ENCODE assay signal across 25 mouse cellular contexts in genomic region chr13:76597005-76597404, GRCm38 (mm10).
"Had no signal": no experiment of that assay in that cellular context is flagged by ENCODE, and none has a peak within 500 bp of the region (broad histone marks: within the 10 kb centered on the region; RNA-seq: fewer than 3 reads in every experiment).

No protein-coding gene starts in this region.

- H3K4me2 ChIP-seq: kidney, embryonic 15.5 days; limb, embryonic 13.5 days; liver, embryonic 12.5 days; liver, embryonic 15.5 days; lung, embryonic 15.5 days; midbrain, embryonic 13.5 days had no signal

- H3K36me3 ChIP-seq: kidney, embryonic 15.5 days; limb, embryonic 10.5 days; limb, embryonic 13.5 days; liver, embryonic 12.5 days; liver, embryonic 15.5 days; lung, embryonic 15.5 days; midbrain, embryonic 10.5 days; midbrain, embryonic 13.5 days had no signal

- H3K27ac ChIP-seq: kidney, embryonic 15.5 days; limb, embryonic 10.5 days; limb, embryonic 13.5 days; liver, embryonic 12.5 days; liver, embryonic 15.5 days; lung, embryonic 15.5 days; midbrain, embryonic 10.5 days; midbrain, embryonic 13.5 days; stomach, postnatal 0 days had no signal

- DNase-seq: kidney, adult 11 months; kidney, adult 8-10 months; kidney, postnatal 14 days; kidney, postnatal 4 days; liver; lung, adult 18-20 months; lung, postnatal 10 days; lung, postnatal 36 days; right cerebral cortex, adult 18-20 months; right cerebral cortex, postnatal 14 days; right cerebral cortex, postnatal 4 days; thymus, adult 2 months; thymus, postnatal 14 days; thymus, postnatal 4 days had no signal

- H3K4me3 ChIP-seq: kidney, embryonic 15.5 days; limb, embryonic 10.5 days; limb, embryonic 13.5 days; liver, embryonic 12.5 days; liver, embryonic 15.5 days; lung, embryonic 15.5 days; megakaryocyte, embryonic 14.5 days; midbrain, embryonic 10.5 days; midbrain, embryonic 13.5 days had no signal

- H3K27me3 ChIP-seq: kidney, embryonic 15.5 days; limb, embryonic 13.5 days; liver, embryonic 12.5 days; liver, embryonic 15.5 days; lung, embryonic 15.5 days; megakaryocyte, embryonic 14.5 days; midbrain, embryonic 13.5 days had no signal

- ATAC-seq: liver, embryonic 12.5 days; midbrain, embryonic 13.5 days; midbrain, embryonic 16.5 days had no signal

- H3K4me1 ChIP-seq: kidney, embryonic 15.5 days; limb, embryonic 10.5 days; limb, embryonic 13.5 days; liver, embryonic 12.5 days; liver, embryonic 15.5 days; lung, embryonic 15.5 days; midbrain, embryonic 10.5 days; midbrain, embryonic 13.5 days had no signal

- H3K9ac ChIP-seq: kidney, embryonic 15.5 days; limb, embryonic 13.5 days; liver, embryonic 12.5 days; liver, embryonic 15.5 days; lung, embryonic 15.5 days; midbrain, embryonic 13.5 days had no signal

- H3K9me3 ChIP-seq: kidney, embryonic 15.5 days; limb, embryonic 10.5 days; limb, embryonic 13.5 days; liver, embryonic 12.5 days; liver, embryonic 15.5 days; lung, embryonic 15.5 days; megakaryocyte, embryonic 14.5 days; midbrain, embryonic 10.5 days; midbrain, embryonic 13.5 days had no signal
